Mouse (Mus musculus) thymus, adult 2 months (tissue): ENCODE results near the gene Dennd6a. TPM values are rescaled to one million over a fixed set of nuclear protein-coding genes. Genes with fewer than 3 reads are reported as not detected.

ENCODE experiments used
- DNase-seq: peaks from one replicate; pipeline ENCODE4 v3.0.0; 2021
- H3K27ac ChIP-seq: fragments of 200-500 bp; 2 replicates; pipeline ENCODE4 v1.5.1; 2012; ENCODE audit warnings: low read length, control low read depth; ENCODE audit not compliant: control insufficient read depth, insufficient read depth
- H3K27me3 ChIP-seq: fragments of 200-500 bp; 2 replicates; pipeline ENCODE4 v1.6.1; 2012; ENCODE audit warnings: mild to moderate bottlenecking, low read length, moderate library complexity, mixed read lengths; ENCODE audit not compliant: control insufficient read depth, insufficient read depth
- H3K36me3 ChIP-seq: fragments of 200-500 bp; 2 replicates; pipeline ENCODE4 v1.6.1; 2012; ENCODE audit warnings: mild to moderate bottlenecking, low read length, moderate library complexity; ENCODE audit not compliant: control insufficient read depth, insufficient read depth
- H3K4me1 ChIP-seq: fragments of 200-500 bp; replicated peaks from 2 replicates; pipeline ENCODE4 v1.6.1; 2012; ENCODE audit warnings: low read length; ENCODE audit not compliant: control insufficient read depth, insufficient read depth
- H3K4me3 ChIP-seq: fragments of 200-500 bp; 2 replicates; pipeline ENCODE4 v1.5.1; 2012; ENCODE audit warnings: mild to moderate bottlenecking, low read length, control low read depth, moderate library complexity; ENCODE audit not compliant: control insufficient read depth, insufficient read depth
- CTCF ChIP-seq: fragments of 200-500 bp; IDR thresholded peaks from 2 replicates; pipeline ENCODE4 v1.5.1; 2012; ENCODE audit warnings: mild to moderate bottlenecking, control low read depth, low read length, moderate library complexity, borderline replicate concordance; ENCODE audit not compliant: control insufficient read depth, poor library complexity, insufficient read depth; ENCODE audit errors: extremely low read depth
- POLR2A ChIP-seq: fragments of 200-500 bp; IDR thresholded peaks from 2 replicates; pipeline ENCODE4 v1.6.1; 2012; ENCODE audit warnings: mild to moderate bottlenecking, low read length, control low read depth, moderate library complexity; ENCODE audit not compliant: control insufficient read depth, poor library complexity, insufficient read depth; ENCODE audit errors: extremely low read depth
- WGBS: fragments of 180-500 bp; shearing (Covaris S2); methylation state at CpG from one replicate; pipeline ENCODE4 v1.1.7; 2018; 5-methylcytosine and 5-hydroxymethylcytosine counted together
- polyA plus RNA-seq: library from polyadenylated mRNA; depleted of rRNA; stranded (reverse); fragments of >200 nt; gene quantifications from 2 replicates; pipeline ENCODE4 v1.2.3, GENCODE M21; 2012

The Dennd6a gene
- polyA plus RNA-seq, 1 experiment: 17.1 TPM

GRCm38 (mm10) chr14:26547516-26548488, 25.9 kb upstream of the Dennd6a start:
- TF ChIP-seq CTCF: no peak
- no peak for TF ChIP-seq POLR2A
- Histone ChIP-seq H3K36me3 (no peaks in the 10 kb centered on the region), H3K4me1 (no peaks in the 10 kb centered on the region), H3K27ac (no peak overlapping the region), H3K4me3 (no peak overlapping the region), H3K27me3 (no peaks in the 10 kb centered on the region)
- no peak for DNase-seq
- WGBS: 89% methylated on average over 10 of the region's 10 CpGs

- Histone ChIP-seq H3K27me3 (no peaks in the 10 kb centered on the region), H3K36me3 (no peaks in the 10 kb centered on the region), H3K4me3 (no peak overlapping the region), H3K27ac (no peak overlapping the region), H3K4me1 (no peaks in the 10 kb centered on the region)
- DNase-seq: no peak
- WGBS: 96% methylated on average over 8 of the region's 8 CpGs
- TF ChIP-seq POLR2A (no peak), CTCF (no peak)
Observed at GRCm38 (mm10) chr14:26550712-26551111, 22.9 kb upstream of the Dennd6a start.

- 61% methylated on average over 2 of the region's 2 CpGs for WGBS
- H3K27ac ChIP-seq: no peak overlapping the region
Observed at GRCm38 (mm10) chr14:26552441-26552840, 21.2 kb upstream of the Dennd6a start.

DNA sequence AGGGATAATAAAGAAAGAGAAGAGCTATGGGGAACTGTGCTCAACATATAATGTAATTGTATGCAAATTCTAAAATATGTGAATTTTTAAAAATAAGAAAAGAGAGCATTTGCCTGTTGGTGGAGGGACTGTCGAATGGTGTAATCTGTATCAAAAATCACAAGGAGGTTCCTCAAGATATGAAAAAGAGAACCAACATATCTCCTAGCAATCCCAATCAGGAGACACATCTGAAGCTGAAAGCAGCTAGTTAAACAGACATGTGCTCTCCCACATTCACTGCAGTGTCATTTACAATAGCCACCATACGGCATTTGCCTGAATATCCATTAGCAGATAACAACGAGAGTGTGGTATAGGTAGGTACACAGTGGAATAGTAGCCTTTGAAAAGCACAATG, 20.8 kb upstream of the Dennd6a start:
- no peak for TF ChIP-seq CTCF
- TF ChIP-seq POLR2A: no peak
- WGBS: 95% methylated on average over 3 of the region's 3 CpGs
- no peaks in the 10 kb centered on the region for H3K27me3 ChIP-seq

More at GRCm38 (mm10) chr14:26552441-26552840, 21.2 kb upstream of the Dennd6a start:
- no peak for DNase-seq
- Histone ChIP-seq H3K4me3 (no peak overlapping the region), H3K4me1 (no peaks in the 10 kb centered on the region), H3K27me3 (no peaks in the 10 kb centered on the region), H3K36me3 (no peaks in the 10 kb centered on the region)
- no peak for TF ChIP-seq POLR2A
- no peak for TF ChIP-seq CTCF

DNA sequence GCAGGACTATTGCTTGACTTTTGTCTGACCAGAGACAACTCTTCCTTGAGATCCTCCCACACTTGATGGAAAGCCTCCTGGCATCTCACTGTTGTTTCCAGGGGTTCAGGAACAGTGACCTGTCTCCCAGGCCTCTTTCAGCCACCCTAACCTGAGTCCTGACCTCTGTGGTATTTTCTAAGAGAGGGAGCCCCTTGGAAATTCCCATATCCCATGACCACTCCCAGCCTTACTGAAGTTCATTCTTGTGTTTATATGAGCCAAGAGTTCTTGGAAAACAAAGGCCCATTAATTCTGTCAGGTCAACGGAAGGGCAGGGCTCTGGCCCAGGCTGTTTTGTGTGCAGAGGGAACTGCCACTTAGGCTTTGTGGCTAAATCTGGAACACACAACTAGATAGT, 16.1 kb upstream of the Dennd6a start:
- Histone ChIP-seq H3K27ac (no peak overlapping the region), H3K4me3 (no peak overlapping the region), H3K36me3 (no peaks in the 10 kb centered on the region), H3K4me1 (no peaks in the 10 kb centered on the region), H3K27me3 (no peaks in the 10 kb centered on the region)
- DNase-seq: no peak
- 91% methylated on average over 1 of the region's 1 CpGs for WGBS
- no peak for TF ChIP-seq POLR2A
- TF ChIP-seq CTCF: no peak

More for the DNA sequence above, 20.8 kb upstream of the Dennd6a start:
- no peak for DNase-seq
- H3K27ac ChIP-seq: no peak overlapping the region
- no peak overlapping the region for H3K4me3 ChIP-seq
- H3K4me1 ChIP-seq: no peaks in the 10 kb centered on the region
- no peaks in the 10 kb centered on the region for H3K36me3 ChIP-seq

GRCm38 (mm10) chr14:26558536-26558935, 15.1 kb upstream of the Dennd6a start:
- 93% methylated on average over 7 of the region's 7 CpGs for WGBS
- no peaks in the 10 kb centered on the region for H3K4me1 ChIP-seq
- TF ChIP-seq POLR2A (no peak), CTCF (no peak)
- H3K36me3 ChIP-seq: no peaks in the 10 kb centered on the region
- no peak overlapping the region for H3K27ac ChIP-seq
- no peak for DNase-seq
- H3K4me3 ChIP-seq: no peak overlapping the region
- no peaks in the 10 kb centered on the region for H3K27me3 ChIP-seq
